Mouse (Mus musculus) liver, embryonic 15.5 days (tissue): ENCODE results near the gene Btbd7. TPM values are rescaled to one million over a fixed set of nuclear protein-coding genes. Genes with fewer than 3 reads are reported as not detected.

Experiments
- ATAC-seq: fragments of 200-750 bp; cut with Nextera tagmentation; 2 replicates; pipeline ENCODE4 v1.8.0; 2017; ENCODE audit warnings: moderate number of reproducible peaks, mild to moderate bottlenecking, moderate library complexity; ENCODE audit not compliant: insufficient read depth
- H3K27ac ChIP-seq: fragments of 300-500 bp; sonication (generic); replicated peaks from 2 replicates; pipeline ENCODE4 v1.5.1; 2015; ENCODE audit warnings: mild to moderate bottlenecking, inconsistent platforms
- H3K27me3 ChIP-seq: fragments of 300-500 bp; sonication (generic); 2 replicates; pipeline ENCODE4 v1.6.1; 2015; ENCODE audit warnings: mild to moderate bottlenecking, inconsistent platforms
- H3K36me3 ChIP-seq: fragments of 300-500 bp; sonication (generic); replicated peaks from 2 replicates; pipeline ENCODE4 v1.6.1; 2015; ENCODE audit warnings: moderate library complexity, mild to moderate bottlenecking, inconsistent platforms
- H3K4me1 ChIP-seq: fragments of 300-500 bp; sonication (generic); replicated peaks from 2 replicates; pipeline ENCODE4 v1.6.1; 2015; ENCODE audit warnings: inconsistent platforms
- H3K4me2 ChIP-seq: fragments of 300-500 bp; sonication (generic); 2 replicates; pipeline ENCODE4 v1.6.1; 2015; ENCODE audit warnings: moderate library complexity, mild to moderate bottlenecking, inconsistent platforms
- H3K4me3 ChIP-seq: fragments of 300-500 bp; sonication (generic); replicated peaks from 2 replicates; pipeline ENCODE4 v1.5.1; 2015; ENCODE audit warnings: mild to moderate bottlenecking, inconsistent platforms
- H3K9ac ChIP-seq: fragments of 300-500 bp; sonication (generic); 2 replicates; pipeline ENCODE4 v1.6.1; 2015; ENCODE audit warnings: moderate library complexity, mild to moderate bottlenecking, inconsistent platforms
- H3K9me3 ChIP-seq: fragments of 300-500 bp; sonication (generic); replicated peaks from 2 replicates; pipeline ENCODE4 v1.6.1; 2016; ENCODE audit warnings: inconsistent platforms
- whole genome bisulfite sequencing: fragments of 180-500 bp; shearing (Covaris S2); methylation state at CpG from one replicate; pipeline ENCODE4 v1.1.7; 2015; ENCODE audit warnings: mixed read lengths; ENCODE audit not compliant: insufficient replicate concordance; 5-methylcytosine and 5-hydroxymethylcytosine counted together
- polyA plus RNA-seq: library from polyadenylated mRNA; unstranded; fragments of >200 nt; fragmentation: Nextera tagmentation; extraction: Ambion mirVana; gene quantifications from 2 replicates; pipeline ENCODE4 v1.2.1, GENCODE M21; 2015

The Btbd7 gene
- 4.2 and 4.8 TPM in 2 replicates for polyA plus RNA-seq

- Histone ChIP-seq H3K4me1 (peaks cover 37% of the 10 kb centered on the region), H3K27me3 (no peaks in the 10 kb centered on the region)
- under 1% methylated on average over 69 of the region's 95 CpGs for WGBS
Measured at GRCm38 (mm10) chr12:102878031-102878823, at the start of gene Btbd7. Gene Btbd7 (minus strand): TSS chr12:102878471.

GRCm38 (mm10) chr12:102916073-102916472, 37.8 kb upstream of the Btbd7 start:
- H3K36me3 ChIP-seq, result no peaks in the 10 kb centered on the region
- H3K9ac ChIP-seq, result no peak overlapping the region
- H3K4me3 ChIP-seq, result no peak overlapping the region
- WGBS, result 50% methylated on average over 2 of the region's 2 CpGs
- no peaks in the 10 kb centered on the region for H3K27me3 ChIP-seq
- H3K4me1 ChIP-seq, result no peaks in the 10 kb centered on the region
- no peak for ATAC-seq
- no peak overlapping the region for H3K4me2 ChIP-seq
- no peak overlapping the region for H3K27ac ChIP-seq
- no peaks in the 10 kb centered on the region for H3K9me3 ChIP-seq

More at GRCm38 (mm10) chr12:102878031-102878823, at the start of gene Btbd7:
- H3K4me2 ChIP-seq, result peak within 1 kb of the TSS; percentile 84
- peak; percentile 91 for ATAC-seq
- no peaks in the 10 kb centered on the region for H3K9me3 ChIP-seq
- H3K36me3 ChIP-seq, result no peaks in the 10 kb centered on the region
- peak within 1 kb of the TSS; percentile 97 for H3K9ac ChIP-seq
- peak within 1 kb of the TSS; percentile 93 for H3K27ac ChIP-seq
- peak within 1 kb of the TSS; percentile 97 for H3K4me3 ChIP-seq

DNA sequence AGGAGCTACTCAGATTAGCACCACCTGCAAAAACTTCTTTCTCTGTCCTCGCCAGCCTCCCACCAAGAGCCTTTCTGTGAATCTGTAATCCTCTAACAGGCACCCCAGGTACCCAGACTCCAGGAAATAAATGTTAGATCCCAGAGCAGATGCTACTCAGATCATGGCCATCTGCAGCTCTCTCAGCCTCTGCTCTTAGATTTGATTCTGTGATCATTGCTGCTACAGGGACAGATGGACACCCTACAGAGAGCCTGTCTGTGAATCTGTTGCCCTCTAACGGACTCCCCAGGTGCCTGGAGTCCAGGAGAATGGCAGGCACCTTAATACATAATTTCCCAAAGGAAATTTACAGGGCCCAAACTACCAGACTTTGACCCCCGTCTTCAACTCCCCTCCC, 29.9 kb upstream of the Btbd7 start:
- 42% methylated on average over 3 of the region's 3 CpGs for WGBS
- no peak for ATAC-seq
- H3K27ac ChIP-seq, result no peak overlapping the region

DNA sequence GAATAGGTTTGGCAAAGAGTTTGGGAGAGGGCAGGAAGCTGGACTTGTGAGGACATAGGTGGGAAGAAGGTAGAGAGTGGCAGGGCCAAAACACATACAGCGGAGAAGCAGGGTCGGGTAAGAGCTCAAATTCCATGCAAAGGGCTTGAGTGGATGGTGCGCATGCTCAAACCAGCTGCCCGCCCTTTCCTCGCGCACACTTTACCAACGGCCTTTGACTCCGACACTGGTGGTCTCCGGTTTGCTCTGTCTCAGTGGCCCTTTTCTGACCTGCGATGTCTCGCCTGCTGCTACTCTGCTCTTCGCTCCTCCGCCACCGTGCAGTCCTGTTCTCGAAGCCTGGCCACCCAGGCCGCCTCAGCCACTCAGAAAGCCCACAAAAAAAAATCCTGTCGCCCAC, 20.8 kb upstream of the Btbd7 start, which contains the start of gene Cox8c:
Cox8c (plus strand) TSS at position 226 of the 400 bp plus-strand sequence.
- Histone ChIP-seq H3K9ac (no peak within 1 kb of the TSS), H3K27ac (no peak within 1 kb of the TSS), H3K4me2 (no peak within 1 kb of the TSS), H3K4me1 (no peaks in the 10 kb centered on the region), H3K36me3 (no peaks in the 10 kb centered on the region), H3K9me3 (no peaks in the 10 kb centered on the region), H3K27me3 (no peaks in the 10 kb centered on the region), H3K4me3 (no peak within 1 kb of the TSS)
- 87% methylated on average over 17 of the region's 17 CpGs for WGBS
- ATAC-seq, result no peak

More for the DNA sequence above, 29.9 kb upstream of the Btbd7 start:
- Histone ChIP-seq H3K9ac (no peak overlapping the region), H3K4me1 (no peaks in the 10 kb centered on the region), H3K36me3 (no peaks in the 10 kb centered on the region), H3K4me3 (no peak overlapping the region), H3K9me3 (no peaks in the 10 kb centered on the region), H3K27me3 (no peaks in the 10 kb centered on the region), H3K4me2 (no peak overlapping the region)

GRCm38 (mm10) chr12:102888568-102888967, 10.3 kb upstream of the Btbd7 start:
- H3K27me3 ChIP-seq, result peaks cover 4% of the 10 kb centered on the region; the same call in 1 of the 2 replicates
- no peak for ATAC-seq
- H3K4me1 ChIP-seq, result no peaks in the 10 kb centered on the region
- no peaks in the 10 kb centered on the region for H3K9me3 ChIP-seq
- H3K36me3 ChIP-seq, result no peaks in the 10 kb centered on the region
- no peak overlapping the region for H3K27ac ChIP-seq
- H3K9ac ChIP-seq, result no peak overlapping the region
- 65% methylated on average over 5 of the region's 5 CpGs for WGBS
- H3K4me2 ChIP-seq, result no peak overlapping the region
- no peak overlapping the region for H3K4me3 ChIP-seq

DNA sequence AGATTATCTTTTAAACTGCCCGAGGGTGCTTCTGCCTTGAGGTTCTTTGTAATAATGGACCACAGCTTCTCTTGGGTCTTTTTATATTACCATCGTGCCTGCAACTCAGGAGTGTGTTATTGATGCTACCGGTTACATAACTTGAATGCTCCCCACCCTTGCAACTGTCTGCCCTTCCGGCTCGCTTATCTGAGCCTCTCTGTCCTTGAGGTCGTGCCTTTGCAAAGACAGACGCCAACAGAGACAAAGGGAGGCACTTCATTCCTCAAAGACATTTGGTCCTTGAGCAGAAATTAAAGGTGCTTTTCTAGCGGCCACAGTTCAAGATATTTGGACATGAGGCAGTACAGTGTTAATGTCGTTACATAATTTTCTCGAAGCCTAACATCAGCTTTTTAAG, 9.1 kb upstream of the Btbd7 start:
- ATAC-seq, result no peak

DNA sequence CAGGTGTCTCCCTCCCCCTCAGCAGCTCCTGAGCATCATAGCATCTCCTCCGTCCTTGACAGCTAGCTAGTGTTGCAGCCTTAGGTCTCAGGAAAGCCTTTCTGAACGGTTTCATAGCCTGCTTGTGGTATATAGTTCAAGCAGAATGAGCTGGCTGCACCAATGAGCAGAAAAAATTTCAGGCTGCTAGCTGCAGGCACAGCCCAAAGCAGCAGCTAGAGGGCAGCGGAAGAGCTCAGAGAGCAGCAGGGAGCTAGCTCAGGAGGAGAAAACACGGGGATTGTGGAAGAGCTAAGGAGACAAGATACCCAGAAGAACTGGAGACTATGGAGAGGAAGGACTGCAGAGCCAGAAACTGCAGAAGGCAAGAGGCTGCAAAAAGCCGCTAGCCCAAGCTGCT, 7.5 kb upstream of the Btbd7 start:
- WGBS, result 19% methylated on average over 5 of the region's 5 CpGs
- Histone ChIP-seq H3K4me2 (no peak overlapping the region), H3K4me3 (no peak overlapping the region), H3K9ac (no peak overlapping the region), H3K36me3 (no peaks in the 10 kb centered on the region), H3K4me1 (no peaks in the 10 kb centered on the region), H3K9me3 (no peaks in the 10 kb centered on the region), H3K27ac (no peak overlapping the region), H3K27me3 (peaks cover 4% of the 10 kb centered on the region; the same call in 1 of the 2 replicates)
- no peak for ATAC-seq

More for the DNA sequence above, 9.1 kb upstream of the Btbd7 start:
- H3K4me2 ChIP-seq, result no peak overlapping the region
- H3K27me3 ChIP-seq, result peaks cover 4% of the 10 kb centered on the region; the same call in 1 of the 2 replicates
- H3K4me3 ChIP-seq, result no peak overlapping the region
- no peak overlapping the region for H3K9ac ChIP-seq
- no peaks in the 10 kb centered on the region for H3K9me3 ChIP-seq
- 53% methylated on average over 10 of the region's 10 CpGs for WGBS
- H3K4me1 ChIP-seq, result no peaks in the 10 kb centered on the region
- H3K27ac ChIP-seq, result no peak overlapping the region
- H3K36me3 ChIP-seq, result no peaks in the 10 kb centered on the region

DNA sequence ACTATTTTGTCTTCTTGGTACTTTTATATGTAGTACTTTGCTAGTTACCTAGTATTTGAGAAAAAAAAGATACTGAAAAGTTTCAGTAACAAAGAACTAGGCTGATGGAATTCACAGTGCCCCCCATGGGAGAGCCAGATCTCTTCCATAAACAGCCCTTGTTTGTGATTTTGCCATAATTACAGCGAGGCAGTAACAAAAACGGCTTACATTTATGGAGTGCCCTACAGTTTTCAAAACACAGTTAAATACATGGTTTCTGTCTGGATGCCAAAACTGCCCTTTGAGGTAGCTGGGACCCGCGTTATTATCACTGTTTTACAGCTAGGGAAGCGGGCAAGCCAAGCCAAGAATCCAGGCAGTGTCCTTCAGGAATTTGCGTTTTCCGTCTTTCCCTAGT, 630 bp upstream of the Btbd7 start:
- H3K27ac ChIP-seq, result no peak overlapping the region
- H3K4me3 ChIP-seq, result peak overlapping the region; percentile 97
- peak overlapping the region; percentile 57 for H3K9ac ChIP-seq
- H3K36me3 ChIP-seq, result no peaks in the 10 kb centered on the region
- no peaks in the 10 kb centered on the region for H3K27me3 ChIP-seq
- H3K4me1 ChIP-seq, result peaks cover 32% of the 10 kb centered on the region
- H3K4me2 ChIP-seq, result peak overlapping the region; percentile 84
- 26% methylated on average over 7 of the region's 7 CpGs for WGBS
- no peaks in the 10 kb centered on the region for H3K9me3 ChIP-seq
- ATAC-seq, result no peak

GRCm38 (mm10) chr12:102877301-102878030, 805 bp downstream of the Btbd7 start:
- Histone ChIP-seq H3K9me3 (no peaks in the 10 kb centered on the region), H3K9ac (peak overlapping the region; percentile 97), H3K27me3 (no peaks in the 10 kb centered on the region), H3K4me3 (peak overlapping the region; percentile 97), H3K4me1 (peaks cover 37% of the 10 kb centered on the region), H3K27ac (peak overlapping the region; percentile 93), H3K4me2 (peak overlapping the region; percentile 80), H3K36me3 (no peaks in the 10 kb centered on the region)
- WGBS, result under 1% methylated on average over 42 of the region's 70 CpGs
- peak; percentile 77 for ATAC-seq

DNA sequence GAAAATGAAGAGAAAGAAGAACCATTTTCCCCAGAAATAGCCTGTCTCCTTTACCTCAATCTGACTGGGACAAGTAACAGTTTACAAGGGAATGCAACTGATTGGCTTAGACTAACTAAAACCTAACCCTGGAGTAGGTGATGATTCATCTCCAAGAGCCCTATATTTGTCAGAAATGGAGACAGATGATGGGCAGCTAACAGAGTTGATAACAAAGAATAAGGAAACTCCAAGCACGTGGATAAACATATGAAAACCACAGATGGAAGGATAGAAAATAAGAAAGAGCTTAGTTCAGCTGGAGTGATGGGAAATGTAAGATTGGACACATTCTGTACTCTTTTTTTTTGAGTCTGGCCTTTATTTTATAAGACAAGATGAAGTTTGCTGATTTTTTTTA, 7.7 kb downstream of the Btbd7 start:
- Histone ChIP-seq H3K9me3 (no peaks in the 10 kb centered on the region), H3K4me1 (peaks cover 20% of the 10 kb centered on the region), H3K27me3 (no peaks in the 10 kb centered on the region), H3K4me2 (no peak overlapping the region), H3K36me3 (0 out of 2 replicates have a peak, but pooled peaks cover 3% of the 10 kb centered on the region), H3K9ac (no peak overlapping the region), H3K4me3 (no peak overlapping the region), H3K27ac (no peak overlapping the region)
- no peak for ATAC-seq
- WGBS, result 19% methylated on average over 1 of the region's 1 CpGs

DNA sequence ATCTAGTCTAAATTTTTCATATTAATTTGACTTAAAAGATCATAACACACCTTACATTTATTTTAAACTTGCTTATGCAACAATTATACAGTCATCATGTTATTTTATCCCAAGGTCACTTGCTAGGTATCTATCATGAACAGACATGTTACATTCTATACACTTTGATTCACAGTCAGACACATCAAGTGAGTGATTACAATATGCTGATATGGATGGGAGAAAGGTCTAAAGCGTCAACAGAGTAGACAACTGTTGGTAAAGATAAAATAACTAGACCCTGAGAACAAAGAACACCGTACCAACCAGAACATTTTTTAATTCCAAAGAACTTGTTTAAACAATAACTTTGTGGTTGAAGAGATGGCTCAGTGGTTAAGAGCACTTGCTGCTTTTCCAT, 8.5 kb downstream of the Btbd7 start:
- Histone ChIP-seq H3K4me1 (peaks cover 16% of the 10 kb centered on the region), H3K27ac (no peak overlapping the region), H3K36me3 (0 out of 2 replicates have a peak, but pooled peaks cover 3% of the 10 kb centered on the region), H3K9me3 (no peaks in the 10 kb centered on the region), H3K4me3 (no peak overlapping the region), H3K27me3 (no peaks in the 10 kb centered on the region), H3K9ac (no peak overlapping the region), H3K4me2 (no peak overlapping the region)
- WGBS, result 36% methylated on average over 2 of the region's 2 CpGs
- ATAC-seq, result no peak
